Mouse (Mus musculus): Measurements from ENCODE around the gene Tesc.

GRCm38 (mm10) chr5:118047091-118047757 is 19.7 kb downstream of the Tesc start:
- TF ChIP-seq CTCF (IDR thresholded peaks at IDR 0.05; ENCODE audit: borderline replicate concordance, control insufficient read depth, extremely low read depth, insufficient read depth, low read length, poor library complexity) = no peak
- no peak for TF ChIP-seq POLR2A (IDR thresholded peaks at IDR 0.05; ENCODE audit: control insufficient read depth, extremely low read depth, insufficient read depth, low read length, poor library complexity)
